Mouse (Mus musculus): ENCODE data around the gene Tmem120b.
A peak's percentile ranks its signal among the peaks of the same experiment; 100 is the strongest.

Tmem120b gene

GRCm38 (mm10) chr5:123068115-123068514 lies at the start of gene Tmem120b:
TSS of gene Tmem120b (plus strand) at chr5:123068415.
- no peak for DNase-seq (ENCODE audit: low spot score in 2 of 2)

- DNase-seq (ENCODE audit: low spot score in 2 of 2): no peak
These were observed 48.7 kb upstream of the Tmem120b start for GRCm38 (mm10) chr5:123019336-123020016.

- DNase-seq (ENCODE audit: low spot score in 2 of 2): no peak
These were observed 47.8 kb upstream of the Tmem120b start for GRCm38 (mm10) chr5:123020426-123020825.

GRCm38 (mm10) chr5:123021438-123021837 lies 46.8 kb upstream of the Tmem120b start:
- DNase-seq (ENCODE audit: low spot score in 2 of 2): no peak

- DNase-seq (ENCODE audit: low spot score in 2 of 2): no peak
These were observed 45.2 kb upstream of the Tmem120b start for GRCm38 (mm10) chr5:123023049-123023448.

GRCm38 (mm10) chr5:123024312-123024711 lies 43.9 kb upstream of the Tmem120b start:
- no peak for DNase-seq (ENCODE audit: low spot score in 2 of 2)

GRCm38 (mm10) chr5:123024965-123025573 lies 43.1 kb upstream of the Tmem120b start:
- DNase-seq (ENCODE audit: low spot score in 2 of 2): no peak

- no peak for DNase-seq (ENCODE audit: low spot score in 2 of 2)
These were observed 41.8 kb upstream of the Tmem120b start for GRCm38 (mm10) chr5:123026414-123026813.

GRCm38 (mm10) chr5:123027436-123027835 lies 40.8 kb upstream of the Tmem120b start:
- DNase-seq (ENCODE audit: low spot score in 2 of 2): no peak

- no peak for DNase-seq (ENCODE audit: low spot score in 2 of 2)
These were observed 38.5 kb upstream of the Tmem120b start for GRCm38 (mm10) chr5:123029729-123030128.

GRCm38 (mm10) chr5:123031312-123031711 lies 36.9 kb upstream of the Tmem120b start:
- DNase-seq (ENCODE audit: low spot score in 2 of 2): no peak

GRCm38 (mm10) chr5:123033646-123034160 lies 34.5 kb upstream of the Tmem120b start:
- DNase-seq (ENCODE audit: low spot score in 2 of 2): no peak

GRCm38 (mm10) chr5:123035089-123035488 lies 33.1 kb upstream of the Tmem120b start:
- DNase-seq (ENCODE audit: low spot score in 2 of 2): no peak

- no peak for DNase-seq (ENCODE audit: low spot score in 2 of 2)
These were observed 32.7 kb upstream of the Tmem120b start for GRCm38 (mm10) chr5:123035564-123035963.

GRCm38 (mm10) chr5:123038115-123038514 lies 30.1 kb upstream of the Tmem120b start:
- no peak for DNase-seq (ENCODE audit: low spot score in 2 of 2)

- peak; percentile 64 to 84 for DNase-seq (ENCODE audit: low spot score in 2 of 2)
These were observed 29.0 kb upstream of the Tmem120b start for GRCm38 (mm10) chr5:123039120-123039752.

- no peak for DNase-seq (ENCODE audit: low spot score in 2 of 2)
These were observed 27.4 kb upstream of the Tmem120b start for GRCm38 (mm10) chr5:123040796-123041195.

GRCm38 (mm10) chr5:123043856-123044255 lies 24.4 kb upstream of the Tmem120b start:
- DNase-seq (ENCODE audit: low spot score in 2 of 2): no peak

GRCm38 (mm10) chr5:123045561-123046295 lies 22.5 kb upstream of the Tmem120b start:
- peak; percentile 49 to 70 for DNase-seq (ENCODE audit: low spot score in 2 of 2)

GRCm38 (mm10) chr5:123046916-123047315 lies 21.3 kb upstream of the Tmem120b start, which contains the start of gene Morn3:
TSS of gene Morn3 (minus strand) at chr5:123047016.
- DNase-seq (ENCODE audit: low spot score in 2 of 2): no peak

- no peak for DNase-seq (ENCODE audit: low spot score in 2 of 2)
These were observed 18.9 kb upstream of the Tmem120b start for GRCm38 (mm10) chr5:123049271-123049670.

- DNase-seq (ENCODE audit: low spot score in 2 of 2): no peak
These were observed 17.3 kb upstream of the Tmem120b start for GRCm38 (mm10) chr5:123050918-123051317.

Measured in urinary bladder, postnatal 36 days (tissue).